Mouse (Mus musculus): ENCODE results near the gene Epsti1. TPM values are rescaled to one million over a fixed set of nuclear protein-coding genes. Genes with fewer than 3 reads are reported as not detected.

Gene Epsti1
- polyA plus RNA-seq, 1 experiment from 2014 or later = 124 TPM

DNA sequence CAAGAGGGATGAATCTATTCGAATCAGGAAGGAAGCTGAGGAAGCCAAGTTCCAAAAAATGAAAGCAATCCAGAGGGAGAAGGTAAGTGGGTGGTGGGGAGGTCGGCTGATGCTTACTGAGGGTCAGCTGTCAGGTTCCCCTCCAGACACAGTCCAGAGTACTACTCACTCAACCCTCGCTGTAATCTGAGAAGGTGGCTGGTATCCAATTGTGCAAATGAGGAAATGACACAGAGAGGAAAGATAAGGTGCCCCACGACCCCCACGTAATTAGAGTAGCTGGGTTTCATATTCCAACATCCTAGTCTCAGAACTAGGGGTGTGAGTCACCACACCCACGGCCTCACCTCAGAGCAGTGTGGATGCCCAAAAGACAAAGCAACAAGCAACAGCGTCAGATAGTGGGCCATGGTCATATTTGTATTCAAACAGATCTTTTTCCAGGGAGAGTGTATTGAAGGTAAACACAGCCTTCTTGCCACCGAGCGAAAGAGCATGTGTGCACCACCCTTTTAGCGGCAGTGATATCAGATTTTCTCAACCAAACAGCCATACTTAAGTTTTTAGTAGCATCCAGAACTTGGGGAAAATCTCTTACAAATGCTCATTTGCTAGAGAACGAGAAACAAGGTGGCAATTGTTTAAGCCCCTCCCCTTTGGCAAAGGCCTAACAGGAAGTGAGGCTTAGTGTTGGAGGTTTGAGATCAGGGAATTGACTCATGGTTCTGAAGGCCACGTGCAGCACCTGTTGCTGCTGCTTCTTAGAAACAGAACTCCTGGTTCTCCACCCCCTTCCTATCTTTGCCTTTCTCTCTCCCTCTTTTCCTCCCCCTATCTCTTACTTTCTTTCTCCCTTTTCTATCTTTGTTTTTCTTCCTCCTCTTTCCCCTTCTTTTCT, 28.4 kb downstream of the Epsti1 start:
- 50% methylated on average over 12 of the region's 12 CpGs for WGBS (ENCODE audit: missing documents)

GRCm38 (mm10) chr14:77933243-77933642, 29.2 kb downstream of the Epsti1 start:
- H3K36me3 ChIP-seq (ENCODE audit: inconsistent target) = peaks cover 81% of the 10 kb centered on the region
- H3K4me3 ChIP-seq (ENCODE audit: inconsistent target) = no peak overlapping the region
- WGBS (ENCODE audit: missing documents) = 88% methylated on average over 5 of the region's 5 CpGs
- H3K79me2 ChIP-seq (ENCODE audit: inconsistent target) = no peaks in the 10 kb centered on the region
- no peak overlapping the region for H3K27ac ChIP-seq

More for the DNA sequence above, 28.4 kb downstream of the Epsti1 start:
- H3K79me2 ChIP-seq (ENCODE audit: inconsistent target) = no peaks in the 10 kb centered on the region
- no peak overlapping the region for H3K4me3 ChIP-seq (ENCODE audit: inconsistent target)
- H3K36me3 ChIP-seq (ENCODE audit: inconsistent target) = peaks cover 79% of the 10 kb centered on the region
- no peak overlapping the region for H3K27ac ChIP-seq

GRCm38 (mm10) chr14:77934431-77934830, 30.4 kb downstream of the Epsti1 start:
- WGBS (ENCODE audit: missing documents) = 95% methylated on average over 3 of the region's 3 CpGs
- Histone ChIP-seq H3K4me3 (ENCODE audit: inconsistent target) (no peak overlapping the region), H3K79me2 (ENCODE audit: inconsistent target) (no peaks in the 10 kb centered on the region), H3K36me3 (ENCODE audit: inconsistent target) (peaks cover 80% of the 10 kb centered on the region), H3K27ac (no peak overlapping the region)

- no peak overlapping the region for H3K27ac ChIP-seq
- peaks cover 85% of the 10 kb centered on the region for H3K36me3 ChIP-seq (ENCODE audit: inconsistent target)
- H3K79me2 ChIP-seq (ENCODE audit: inconsistent target) = no peaks in the 10 kb centered on the region
- H3K4me3 ChIP-seq (ENCODE audit: inconsistent target) = no peak overlapping the region
- WGBS (ENCODE audit: missing documents) = 100% methylated on average over 1 of the region's 1 CpGs
Observed at GRCm38 (mm10) chr14:77941105-77941504, 37.1 kb downstream of the Epsti1 start.

DNA sequence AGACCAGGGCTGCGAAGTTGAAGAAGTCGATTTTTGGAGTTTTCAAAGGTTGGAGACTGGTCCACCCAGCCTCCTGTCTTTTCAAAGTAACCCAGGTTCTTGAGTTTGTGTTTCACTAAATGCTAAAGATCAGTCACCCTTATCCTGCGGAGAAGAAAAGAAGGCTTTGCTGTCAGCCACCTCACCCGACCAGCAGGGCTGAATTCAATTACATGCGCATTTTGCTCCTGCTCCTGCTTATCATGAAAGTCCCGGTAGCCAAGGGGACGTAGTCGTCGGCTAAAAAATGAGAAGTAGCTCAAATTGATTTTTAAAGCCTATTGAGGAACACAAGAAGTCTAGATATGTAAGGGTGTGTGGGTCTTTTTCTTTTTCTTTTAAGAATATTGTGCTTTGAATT, 38.2 kb downstream of the Epsti1 start:
- Histone ChIP-seq H3K4me3 (ENCODE audit: inconsistent target) (no peak overlapping the region), H3K27ac (no peak overlapping the region), H3K36me3 (ENCODE audit: inconsistent target) (peaks cover 86% of the 10 kb centered on the region), H3K79me2 (ENCODE audit: inconsistent target) (no peaks in the 10 kb centered on the region)
- WGBS (ENCODE audit: missing documents) = 95% methylated on average over 9 of the region's 9 CpGs

GRCm38 (mm10) chr14:77942793-77943558, 38.9 kb downstream of the Epsti1 start:
- Histone ChIP-seq H3K4me3 (ENCODE audit: inconsistent target) (no peak overlapping the region), H3K36me3 (ENCODE audit: inconsistent target) (peaks cover 86% of the 10 kb centered on the region), H3K79me2 (ENCODE audit: inconsistent target) (no peaks in the 10 kb centered on the region), H3K27ac (no peak overlapping the region)
- WGBS (ENCODE audit: missing documents) = 95% methylated on average over 15 of the region's 15 CpGs

- no peak overlapping the region for H3K4me3 ChIP-seq (ENCODE audit: inconsistent target)
- WGBS (ENCODE audit: missing documents) = 73% methylated on average over 6 of the region's 6 CpGs
- no peaks in the 10 kb centered on the region for H3K79me2 ChIP-seq (ENCODE audit: inconsistent target)
- peaks cover 63% of the 10 kb centered on the region for H3K36me3 ChIP-seq (ENCODE audit: inconsistent target)
- no peak overlapping the region for H3K27ac ChIP-seq
Observed at GRCm38 (mm10) chr14:77961741-77962140, 57.7 kb downstream of the Epsti1 start.

DNA sequence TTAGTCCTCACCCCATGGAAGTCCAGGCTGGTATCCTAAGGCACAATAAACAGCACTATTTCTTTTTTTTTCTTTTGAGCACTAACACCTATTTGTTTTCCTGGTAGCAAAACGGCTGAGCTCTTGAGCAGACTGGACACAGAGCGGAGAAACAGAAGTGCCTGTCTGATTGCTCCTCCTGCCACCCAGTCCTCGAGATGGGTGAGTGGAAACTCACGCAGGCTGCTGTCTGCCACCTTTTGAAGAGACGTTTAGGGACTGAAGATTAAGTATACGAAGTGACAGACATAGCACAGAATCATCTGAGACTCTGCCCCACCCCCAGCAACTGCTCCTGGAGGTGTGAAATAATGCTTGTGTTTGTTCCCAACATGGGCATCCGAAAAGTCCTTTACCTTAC, 59.5 kb downstream of the Epsti1 start:
- H3K4me3 ChIP-seq (ENCODE audit: inconsistent target) = no peak overlapping the region
- H3K36me3 ChIP-seq (ENCODE audit: inconsistent target) = peaks cover 63% of the 10 kb centered on the region
- H3K79me2 ChIP-seq (ENCODE audit: inconsistent target) = no peaks in the 10 kb centered on the region
- H3K27ac ChIP-seq = no peak overlapping the region
- 93% methylated on average over 7 of the region's 7 CpGs for WGBS (ENCODE audit: missing documents)

DNA sequence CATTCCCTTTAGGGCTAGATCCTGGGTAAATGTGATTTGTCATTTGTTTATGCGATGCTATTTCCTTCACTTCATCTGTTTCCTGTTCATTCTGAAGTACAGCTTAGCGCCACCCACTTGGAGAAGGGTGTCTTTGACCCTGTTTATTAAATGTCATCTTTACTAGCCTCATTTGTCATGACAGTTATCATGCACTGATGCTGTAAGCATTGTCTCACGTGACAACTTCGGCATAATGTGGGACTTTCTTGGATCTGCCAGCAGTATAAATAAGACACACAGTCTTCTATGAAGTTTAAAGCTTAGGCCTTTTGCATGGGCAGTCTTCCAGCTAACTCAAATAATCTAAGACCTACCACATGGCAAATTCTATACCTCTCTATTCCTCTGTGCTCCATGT, 67.3 kb downstream of the Epsti1 start:
- 97% methylated on average over 4 of the region's 4 CpGs for WGBS (ENCODE audit: missing documents)
- Histone ChIP-seq H3K4me3 (ENCODE audit: inconsistent target) (no peak overlapping the region), H3K36me3 (ENCODE audit: inconsistent target) (peaks cover 91% of the 10 kb centered on the region), H3K79me2 (ENCODE audit: inconsistent target) (no peaks in the 10 kb centered on the region), H3K27ac (no peak overlapping the region)

DNA sequence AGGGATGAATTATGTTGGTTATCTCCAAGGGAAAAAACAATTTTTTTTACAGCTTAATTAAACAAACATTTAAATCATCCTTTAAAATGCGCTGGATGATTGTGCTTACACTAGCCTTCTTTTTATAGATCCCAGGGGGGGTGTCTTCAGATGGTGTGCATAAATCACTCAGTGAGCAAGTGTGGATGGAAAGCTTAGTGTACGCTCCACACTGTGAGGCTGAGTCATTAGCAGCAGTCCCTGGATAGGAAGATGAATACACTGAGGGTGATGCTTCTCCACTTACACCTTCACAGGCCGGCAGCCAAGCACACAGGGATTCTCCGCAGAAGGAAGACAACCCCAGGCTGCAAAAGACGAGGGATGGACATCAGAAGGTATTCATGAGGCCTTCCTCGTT, 70.2 kb downstream of the Epsti1 start:
- no peak overlapping the region for H3K4me3 ChIP-seq (ENCODE audit: inconsistent target)
- no peak overlapping the region for H3K27ac ChIP-seq
- WGBS (ENCODE audit: missing documents) = 91% methylated on average over 6 of the region's 6 CpGs
- H3K36me3 ChIP-seq (ENCODE audit: inconsistent target) = peaks cover 90% of the 10 kb centered on the region
- no peaks in the 10 kb centered on the region for H3K79me2 ChIP-seq (ENCODE audit: inconsistent target)

GRCm38 (mm10) chr14:77975702-77976101, 71.7 kb downstream of the Epsti1 start:
- Histone ChIP-seq H3K36me3 (ENCODE audit: inconsistent target) (peaks cover 90% of the 10 kb centered on the region), H3K27ac (no peak overlapping the region), H3K4me3 (ENCODE audit: inconsistent target) (no peak overlapping the region), H3K79me2 (ENCODE audit: inconsistent target) (no peaks in the 10 kb centered on the region)
- WGBS (ENCODE audit: missing documents) = 16% methylated on average over 8 of the region's 8 CpGs

GRCm38 (mm10) chr14:77981516-77981915, 77.5 kb downstream of the Epsti1 start:
- Histone ChIP-seq H3K4me3 (ENCODE audit: inconsistent target) (no peak overlapping the region), H3K36me3 (ENCODE audit: inconsistent target) (peaks cover 93% of the 10 kb centered on the region), H3K27ac (no peak overlapping the region), H3K79me2 (ENCODE audit: inconsistent target) (no peaks in the 10 kb centered on the region)
- 83% methylated on average over 5 of the region's 5 CpGs for WGBS (ENCODE audit: missing documents)

GRCm38 (mm10) chr14:77997731-77998130, 93.7 kb downstream of the Epsti1 start:
- Histone ChIP-seq H3K36me3 (ENCODE audit: inconsistent target) (peaks cover 94% of the 10 kb centered on the region), H3K79me2 (ENCODE audit: inconsistent target) (no peaks in the 10 kb centered on the region), H3K27ac (no peak overlapping the region), H3K4me3 (ENCODE audit: inconsistent target) (no peak overlapping the region)

- WGBS (ENCODE audit: missing documents) = 86% methylated on average over 4 of the region's 4 CpGs
- Histone ChIP-seq H3K36me3 (ENCODE audit: inconsistent target) (peaks cover 34% of the 10 kb centered on the region), H3K4me3 (ENCODE audit: inconsistent target) (no peak overlapping the region), H3K79me2 (ENCODE audit: inconsistent target) (no peaks in the 10 kb centered on the region), H3K27ac (no peak overlapping the region)
Observed at GRCm38 (mm10) chr14:78004486-78004885, 100.4 kb downstream of the Epsti1 start.

GRCm38 (mm10) chr14:78008019-78008418, 104.0 kb downstream of the Epsti1 start:
- no peak overlapping the region for H3K4me3 ChIP-seq (ENCODE audit: inconsistent target)

More at GRCm38 (mm10) chr14:78008019-78008418, 104.0 kb downstream of the Epsti1 start:
- H3K36me3 ChIP-seq (ENCODE audit: inconsistent target) = peaks cover 1% of the 10 kb centered on the region; the same call in 1 of the 2 replicates
- no peaks in the 10 kb centered on the region for H3K79me2 ChIP-seq (ENCODE audit: inconsistent target)
- H3K27ac ChIP-seq = no peak overlapping the region
- WGBS (ENCODE audit: missing documents) = 90% methylated on average over 6 of the region's 6 CpGs
